In genomic region chr19:53881786-53882185, GRCm38 (mm10) we compare ENCODE assay signal across 21 mouse cellular contexts.
"Had no signal": no experiment of that assay in that cellular context is flagged by ENCODE, and none has a peak within 500 bp of the region (broad histone marks: within the 10 kb centered on the region; RNA-seq: fewer than 3 reads in every experiment).

No protein-coding gene starts in this region.

- H3K4me2 ChIP-seq: intestine, embryonic 15.5 days; limb, embryonic 12.5 days; limb, embryonic 15.5 days; liver, embryonic 11.5 days; lung, embryonic 14.5 days; midbrain, embryonic 12.5 days; neural tube, embryonic 12.5 days had no signal

- H3K27ac ChIP-seq: intestine, embryonic 15.5 days; limb, embryonic 12.5 days; limb, embryonic 15.5 days; liver, embryonic 14.5 days; midbrain, embryonic 12.5 days; neural tube, embryonic 12.5 days; stomach, postnatal 0 days had no signal

- H3K27me3 ChIP-seq: intestine, embryonic 15.5 days; limb, embryonic 12.5 days; limb, embryonic 15.5 days; megakaryocyte, embryonic 14.5 days; neural tube, embryonic 12.5 days had no signal

- DNase-seq: kidney, adult 11 months; kidney, adult 8-10 months; kidney, postnatal 14 days; kidney, postnatal 4 days; left cerebral cortex, postnatal 4 days; liver, postnatal 0 days; lung, embryonic 14.5 days; right cerebral cortex, postnatal 25 days; thymus, adult 2 months; thymus, postnatal 14 days; thymus, postnatal 4 days had no signal

- H3K9me3 ChIP-seq: intestine, embryonic 15.5 days; limb, embryonic 12.5 days; limb, embryonic 15.5 days; neural tube, embryonic 12.5 days had no signal

- ATAC-seq: intestine, embryonic 15.5 days; liver, postnatal 0 days; lung, postnatal 0 days had no signal

- H3K4me3 ChIP-seq: intestine, embryonic 15.5 days; limb, embryonic 12.5 days; limb, embryonic 15.5 days; megakaryocyte, embryonic 14.5 days; midbrain, embryonic 12.5 days; neural tube, embryonic 12.5 days had no signal

- H3K4me1 ChIP-seq: intestine, embryonic 15.5 days; limb, embryonic 15.5 days had no signal

- H3K9ac ChIP-seq: intestine, embryonic 15.5 days; limb, embryonic 12.5 days; limb, embryonic 15.5 days; liver, embryonic 14.5 days; liver, postnatal 0 days; lung, embryonic 14.5 days; midbrain, embryonic 12.5 days; neural tube, embryonic 12.5 days had no signal

- H3K36me3 ChIP-seq: intestine, embryonic 15.5 days; limb, embryonic 12.5 days; limb, embryonic 15.5 days; midbrain, embryonic 12.5 days; neural tube, embryonic 12.5 days had no signal
